Mouse (Mus musculus) 416B (cell line): Measurements from ENCODE around the gene Cgas.
"Not testable (repeated sequence)": the region's sequence is repeated elsewhere in the genome, so short reads cannot be mapped to it uniquely, and the experiment has no call there.

Experiments
- DNase-seq: peaks from one replicate; pipeline ENCODE4 v3.0.0; 2011; ENCODE audit warnings: low read depth

Cgas gene

GRCm38 (mm10) chr9:78442579-78443392 lies at the start of gene Cgas:
Cgas (minus strand) TSS chr9:78443237.
- DNase-seq = peak; percentile 87

- no peak for DNase-seq
Measured at GRCm38 (mm10) chr9:78492254-78492653, 49.2 kb upstream of the Cgas start.

GRCm38 (mm10) chr9:78491169-78491568 lies 48.1 kb upstream of the Cgas start:
- no peak for DNase-seq

GRCm38 (mm10) chr9:78488890-78489420 lies 45.9 kb upstream of the Cgas start, which contains the start of gene Eef1a1:
Eef1a1 (minus strand) TSS chr9:78489151.
- peak; percentile 54 for DNase-seq

- not testable (repeated sequence) for DNase-seq
Measured at GRCm38 (mm10) chr9:78488021-78488420, 45.0 kb upstream of the Cgas start.

GRCm38 (mm10) chr9:78484660-78485059 lies 41.6 kb upstream of the Cgas start:
- DNase-seq = no peak

GRCm38 (mm10) chr9:78482386-78482785 lies 39.3 kb upstream of the Cgas start:
- DNase-seq = no peak

DNA sequence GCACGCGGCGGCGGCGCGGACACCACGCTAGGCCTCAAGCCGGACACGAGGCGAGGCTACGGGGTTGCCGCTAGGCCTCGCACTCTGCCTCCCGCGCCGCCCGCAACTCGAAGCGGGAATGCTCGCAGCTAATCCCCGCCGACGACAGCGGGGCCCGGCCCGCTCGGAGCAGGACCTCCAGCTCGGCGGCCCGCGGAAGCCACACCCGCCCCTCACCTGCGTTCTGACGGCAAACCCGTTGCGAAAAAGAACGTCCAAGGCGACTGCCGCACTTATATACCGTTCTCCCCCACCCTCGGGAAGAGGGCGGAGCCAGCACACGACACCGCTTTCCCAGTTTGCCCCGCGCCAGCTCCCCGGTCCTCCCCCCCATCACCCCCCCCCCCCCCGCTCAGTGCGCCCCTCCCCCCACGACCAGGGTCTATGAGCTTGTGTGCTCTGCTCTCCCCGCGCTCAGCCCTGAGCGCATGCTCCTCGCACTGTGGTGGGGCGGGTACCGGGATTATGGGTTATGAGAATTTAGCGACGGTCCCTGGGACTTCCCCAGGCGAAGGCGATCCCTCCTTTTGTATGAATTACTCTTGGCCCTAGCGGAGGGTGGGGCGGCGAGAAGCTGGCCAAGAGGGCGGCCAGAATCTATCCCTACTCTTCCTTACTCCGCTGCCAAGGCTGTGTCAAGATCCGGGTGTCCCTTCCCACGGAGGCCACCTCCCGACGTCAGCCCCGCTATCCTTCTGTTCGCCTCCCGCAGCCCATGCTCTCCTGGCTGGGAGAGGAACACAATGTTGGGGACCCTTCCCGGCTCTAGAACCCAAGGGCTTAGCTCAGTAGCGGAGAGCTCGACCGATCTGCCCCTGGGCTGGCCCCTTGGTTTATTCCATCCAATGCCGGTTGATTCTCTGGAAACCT lies 38.6 kb upstream of the Cgas start:
- peak; percentile 99 for DNase-seq

GRCm38 (mm10) chr9:78480706-78481358 lies 37.8 kb upstream of the Cgas start:
- peak; percentile 91 for DNase-seq

DNA sequence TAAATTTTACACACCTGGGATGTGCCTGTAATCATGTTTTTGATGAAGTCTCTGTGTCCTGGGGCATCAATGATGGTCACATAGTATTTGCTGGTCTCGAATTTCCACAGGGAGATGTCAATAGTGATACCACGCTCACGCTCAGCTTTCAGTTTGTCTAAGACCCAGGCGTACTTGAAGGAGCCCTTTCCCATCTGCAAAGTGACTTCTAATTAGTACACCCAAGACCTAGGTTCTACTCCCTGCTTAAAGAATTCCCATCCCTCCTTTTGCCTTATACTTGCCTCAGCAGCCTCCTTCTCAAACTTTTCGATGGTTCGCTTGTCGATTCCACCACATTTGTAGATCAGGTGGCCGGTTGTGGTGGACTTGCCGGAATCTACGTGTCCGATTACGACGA lies 37.2 kb upstream of the Cgas start:
- DNase-seq = not testable (repeated sequence)

DNA sequence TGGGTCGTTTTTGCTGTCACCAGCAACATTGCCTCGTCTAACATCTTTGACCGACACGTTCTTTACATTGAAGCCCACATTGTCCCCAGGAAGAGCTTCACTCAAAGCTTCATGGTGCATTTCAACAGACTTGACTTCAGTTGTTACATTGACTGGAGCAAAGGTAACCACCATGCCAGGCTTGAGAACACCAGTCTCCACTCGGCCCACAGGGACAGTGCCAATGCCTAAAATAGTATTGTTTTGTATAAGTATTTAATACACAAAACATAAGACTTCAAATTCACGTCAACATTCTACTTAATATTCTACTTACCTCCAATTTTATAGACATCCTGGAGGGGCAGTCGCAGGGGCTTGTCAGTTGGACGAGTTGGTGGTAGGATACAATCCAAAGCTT lies 36.3 kb upstream of the Cgas start:
- not testable (repeated sequence) for DNase-seq

DNA sequence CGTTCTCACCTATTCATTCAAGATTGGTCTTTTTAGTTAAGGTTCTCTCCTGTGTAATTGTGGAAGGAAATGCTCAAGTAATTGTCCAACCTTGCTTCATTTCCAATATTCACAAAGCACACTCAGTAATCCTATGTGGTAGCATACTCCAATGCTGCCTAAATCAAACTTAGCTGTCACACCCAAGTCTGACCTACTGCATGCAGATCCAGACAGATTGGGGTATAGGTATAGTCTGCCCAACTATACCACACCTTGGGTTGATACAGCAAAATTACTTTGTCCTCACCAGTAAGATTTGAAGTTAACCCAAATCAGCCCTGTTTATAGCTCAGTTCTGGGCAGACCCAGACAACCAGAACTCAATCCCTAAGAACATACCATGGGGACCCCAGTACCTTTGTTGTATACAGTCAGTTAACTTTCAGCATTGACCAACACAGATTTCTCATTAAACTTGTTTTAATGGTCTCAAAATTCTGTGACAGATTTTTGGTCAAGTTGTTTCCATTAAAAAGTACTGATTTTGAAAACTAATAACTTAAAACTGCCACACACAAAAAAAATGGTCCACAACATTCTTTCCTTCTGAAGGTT lies 35.1 kb upstream of the Cgas start:
- DNase-seq = not testable (repeated sequence)

DNA sequence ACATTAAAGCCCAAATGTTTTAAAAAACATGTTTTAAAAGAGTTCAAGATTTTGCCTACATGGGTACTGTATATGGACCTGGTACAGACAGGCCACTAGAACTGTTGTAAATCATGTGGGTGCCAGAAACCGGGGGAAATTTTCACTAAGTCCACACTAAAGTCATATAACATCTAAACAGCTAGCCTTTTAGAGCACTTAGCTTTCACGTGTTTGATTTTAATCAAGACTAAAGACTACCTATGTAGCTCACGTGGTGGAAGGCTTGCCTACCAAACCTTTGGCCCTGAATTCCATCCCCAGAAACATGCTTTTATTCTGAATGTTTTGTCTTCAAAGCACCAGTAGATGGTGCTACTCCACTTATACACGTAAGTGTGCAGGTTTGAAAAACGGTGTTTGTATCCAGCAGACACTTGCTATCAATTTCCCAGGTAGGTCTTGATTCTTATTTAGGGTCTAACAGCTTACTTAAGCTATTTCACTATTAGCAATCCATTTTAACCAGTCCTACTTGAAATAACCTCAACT lies 34.0 kb upstream of the Cgas start:
- peak; percentile 82 for DNase-seq

DNA sequence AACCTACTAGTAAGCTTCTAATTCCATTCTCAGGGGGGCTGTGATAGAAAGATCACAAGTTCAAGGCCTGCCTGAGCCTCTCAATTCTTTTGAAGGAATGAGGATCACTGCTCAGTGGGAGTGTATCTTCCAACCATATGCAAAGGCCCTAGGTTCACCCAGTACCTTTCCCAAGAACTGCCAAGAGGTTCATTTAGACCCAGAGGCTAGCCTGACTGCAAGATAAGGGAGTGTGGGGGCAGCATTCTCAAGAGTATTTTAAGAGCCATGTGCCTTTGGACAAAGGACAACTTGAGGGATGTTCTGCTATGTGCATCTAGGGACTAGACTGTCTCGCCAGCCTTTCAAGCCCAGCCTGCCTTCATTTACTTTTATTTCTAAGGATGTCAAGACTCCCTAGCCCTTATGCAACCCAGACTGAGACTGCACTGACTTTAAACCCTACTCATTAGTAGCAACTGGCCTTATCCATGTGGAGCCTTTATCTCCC lies 33.5 kb upstream of the Cgas start:
- DNase-seq = peak; percentile 81

GRCm38 (mm10) chr9:78475873-78476272 lies 32.8 kb upstream of the Cgas start:
- DNase-seq = peak; percentile 69

DNA sequence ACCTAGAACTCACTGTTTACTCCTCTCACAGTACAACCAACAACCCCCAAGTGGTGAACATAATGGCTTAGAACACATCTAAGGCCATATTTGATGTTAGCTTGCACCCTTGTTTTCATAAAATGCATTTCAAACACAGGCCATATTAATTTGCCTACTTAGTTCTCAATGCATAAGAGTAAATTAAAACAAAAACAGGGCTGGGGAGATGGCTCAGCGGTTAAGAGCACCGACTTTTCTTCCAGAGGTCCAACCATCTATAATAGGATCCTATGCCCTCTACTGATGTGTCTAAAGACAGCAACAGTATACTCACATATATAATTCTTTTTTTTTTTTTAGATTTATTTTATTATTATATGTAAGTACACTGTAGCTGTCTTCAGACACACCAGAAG lies 32.3 kb upstream of the Cgas start:
- no peak for DNase-seq

DNA sequence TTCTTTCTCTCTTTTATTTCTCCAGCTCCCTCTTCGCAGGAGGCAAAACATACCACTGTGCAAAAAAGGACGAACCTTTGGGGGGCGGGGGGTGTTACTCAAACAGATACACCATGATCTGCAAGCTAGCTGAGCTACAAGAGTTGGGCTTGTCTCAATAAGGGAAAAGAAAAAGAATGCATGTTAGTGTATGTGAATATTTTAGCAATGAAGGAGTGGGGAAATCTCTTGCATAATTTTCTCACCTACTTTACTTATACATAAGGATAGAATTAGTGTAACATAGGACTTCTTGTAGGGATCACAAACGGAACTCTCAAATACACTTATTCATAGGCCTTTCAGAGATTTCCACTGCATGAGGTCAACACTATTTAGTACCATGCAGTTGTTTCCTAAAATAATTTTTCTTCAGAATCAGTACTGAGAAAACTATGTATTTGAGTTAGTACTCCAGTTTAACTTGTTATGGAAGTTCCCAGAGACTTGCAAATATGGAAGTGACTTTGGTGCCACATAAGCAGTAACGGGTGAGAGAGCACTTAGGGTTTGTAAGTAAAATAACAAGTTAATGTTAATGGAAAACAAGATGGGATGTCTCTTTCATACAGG lies 31.8 kb upstream of the Cgas start:
- peak; percentile 42 for DNase-seq

DNA sequence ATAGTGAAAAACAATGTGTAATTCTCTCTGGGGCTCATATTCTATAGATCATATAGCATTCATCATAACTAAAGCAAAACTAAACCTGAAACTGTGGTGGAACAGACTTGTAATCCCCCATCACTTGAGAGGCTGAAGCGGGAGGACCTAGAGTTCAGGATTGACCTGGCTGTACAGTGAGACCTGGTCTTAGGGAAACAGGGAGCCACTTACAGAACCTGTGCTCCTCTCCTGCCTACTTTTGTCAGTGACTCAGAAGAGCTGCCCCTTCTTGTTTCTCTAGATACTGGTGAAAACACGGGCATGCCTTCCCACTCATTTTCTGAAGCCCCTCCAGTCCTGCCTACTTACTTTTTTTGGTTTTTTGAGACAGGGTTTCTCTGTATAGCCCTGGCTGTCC lies 31.2 kb upstream of the Cgas start:
- no peak for DNase-seq

DNA sequence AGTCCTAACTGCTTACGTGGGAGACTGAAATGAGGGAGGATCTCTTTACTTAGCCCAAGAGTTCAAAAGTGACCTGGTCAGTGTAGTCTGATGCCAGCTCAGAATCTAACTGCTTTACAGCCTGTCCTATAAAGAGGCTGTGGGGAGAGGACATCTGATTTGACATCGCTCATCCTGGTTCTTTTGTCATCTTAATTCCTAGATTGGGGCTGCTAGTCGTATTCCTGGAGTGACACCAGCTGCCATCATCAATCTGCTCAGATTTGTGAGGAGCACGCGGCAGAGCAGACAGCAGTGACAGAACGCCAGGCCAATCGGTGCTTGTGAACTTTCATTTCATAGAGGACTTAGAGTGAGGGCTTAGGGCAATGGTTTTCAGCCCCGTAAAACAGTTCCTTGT lies 30.6 kb upstream of the Cgas start:
- DNase-seq = no peak

DNA sequence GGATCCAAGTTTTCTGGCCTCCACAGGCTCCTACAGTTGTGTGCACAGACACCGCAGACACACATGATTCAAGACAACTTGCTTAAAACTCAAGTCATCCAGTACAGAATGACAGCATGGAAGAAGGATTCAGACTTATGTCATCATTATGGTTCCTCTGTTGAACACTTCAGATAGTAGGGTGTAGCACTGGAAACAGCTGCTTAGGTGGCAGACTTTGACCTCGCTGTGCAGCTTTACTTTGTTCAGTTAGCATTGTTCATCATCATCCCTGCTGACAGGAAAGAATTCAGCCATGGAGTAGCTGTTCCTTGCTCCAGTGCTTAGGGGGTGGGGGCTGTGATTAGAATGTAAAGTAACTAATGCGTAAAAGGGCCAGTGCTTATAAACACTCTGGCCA lies 22.7 kb upstream of the Cgas start:
- DNase-seq = no peak

GRCm38 (mm10) chr9:78463337-78463736 lies 20.3 kb upstream of the Cgas start:
- peak; percentile 37 for DNase-seq
